Mouse (Mus musculus) MN1 (cell line): Measurements from ENCODE around the gene Lrrk2.
"Not testable (repeated sequence)": the region's sequence is repeated elsewhere in the genome, so short reads cannot be mapped to it uniquely, and the experiment has no call there.

Experiments used
- DNase-seq: peaks from one replicate; pipeline ENCODE4 v3.0.0-alpha.2; 2016; ENCODE audit warnings: low spot score

Gene Lrrk2

DNA sequence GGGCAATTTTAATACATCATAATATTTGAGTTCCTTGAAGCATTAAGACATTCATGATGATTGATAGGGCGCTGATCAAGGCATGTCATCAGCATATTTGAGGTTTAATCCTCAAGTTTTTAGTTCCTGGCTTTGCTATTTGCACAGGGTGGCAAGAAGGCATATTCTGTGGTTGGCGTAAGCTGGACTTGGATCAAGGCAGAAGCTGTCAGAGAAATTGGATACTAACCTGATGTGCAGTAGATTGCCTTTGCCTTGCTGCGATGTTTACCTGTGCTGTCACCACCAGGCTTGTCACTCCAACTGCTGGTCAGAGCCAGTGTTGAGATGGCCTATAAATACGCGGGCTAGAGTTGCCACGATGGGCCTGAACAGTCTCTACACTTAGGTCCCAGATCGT is 165.0 kb downstream of the Lrrk2 start, which contains the start of gene Smgc:
TSS of gene Smgc (plus strand) at position 301 of the 400 bp plus-strand sequence.
- no peak for DNase-seq

DNA sequence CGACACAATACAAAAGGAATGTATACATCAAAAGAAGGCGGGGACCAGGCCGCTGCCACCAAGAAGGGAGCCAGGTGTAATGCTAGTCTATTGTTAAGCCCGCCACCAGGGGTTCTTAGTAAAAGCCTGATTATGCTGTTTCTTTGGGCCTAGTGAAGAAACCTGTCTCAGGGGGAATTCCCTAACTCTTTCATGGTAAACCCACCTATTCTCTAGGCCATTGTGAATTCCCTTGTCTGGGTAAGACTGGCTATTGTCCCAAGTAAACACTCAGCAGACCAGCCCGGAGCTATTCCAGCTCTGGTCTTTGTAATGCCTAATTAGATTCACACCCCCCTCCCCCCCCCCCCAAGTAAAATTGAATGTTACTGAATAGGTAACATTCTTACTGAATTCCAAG is 191.2 kb downstream of the Lrrk2 start:
- not testable (repeated sequence) for DNase-seq
